Mouse (Mus musculus) liver, embryonic 12.5 days (tissue): ENCODE results near the gene Clk2. TPM values are rescaled to one million over a fixed set of nuclear protein-coding genes. Genes with fewer than 3 reads are reported as not detected.
"Not testable (repeated sequence)": the region's sequence is repeated elsewhere in the genome, so short reads cannot be mapped to it uniquely, and the experiment has no call there.

Experiments
- ATAC-seq: fragments of 200-750 bp; cut with Nextera tagmentation; 2 replicates; pipeline ENCODE4 v1.8.0; 2017; ENCODE audit warnings: moderate number of reproducible peaks, mild to moderate bottlenecking, moderate library complexity
- H3K27ac ChIP-seq: fragments of 300-500 bp; sonication (generic); 2 replicates; pipeline ENCODE4 v1.5.1; 2016; ENCODE audit warnings: mild to moderate bottlenecking
- H3K27me3 ChIP-seq: fragments of 300-500 bp; sonication (generic); replicated peaks from 2 replicates; pipeline ENCODE4 v1.6.1; 2016; ENCODE audit warnings: mild to moderate bottlenecking, moderate library complexity
- H3K36me3 ChIP-seq: fragments of 300-500 bp; sonication (generic); 2 replicates; pipeline ENCODE4 v1.6.1; 2016; ENCODE audit warnings: mild to moderate bottlenecking, moderate library complexity
- H3K4me1 ChIP-seq: fragments of 300-500 bp; sonication (generic); 2 replicates; pipeline ENCODE4 v1.6.1; 2016
- H3K4me2 ChIP-seq: fragments of 300-500 bp; sonication (generic); 2 replicates; pipeline ENCODE4 v1.6.1; 2016; ENCODE audit warnings: mild to moderate bottlenecking, moderate library complexity
- H3K4me3 ChIP-seq: fragments of 300-500 bp; sonication (generic); 2 replicates; pipeline ENCODE4 v1.5.1; 2016; ENCODE audit warnings: mild to moderate bottlenecking, moderate library complexity
- H3K9ac ChIP-seq: fragments of 300-500 bp; sonication (generic); 2 replicates; pipeline ENCODE4 v1.6.1; 2016; ENCODE audit warnings: mild to moderate bottlenecking, moderate library complexity
- H3K9me3 ChIP-seq: fragments of 300-500 bp; sonication (generic); replicated peaks from 2 replicates; pipeline ENCODE4 v1.6.1; 2016; ENCODE audit warnings: mild to moderate bottlenecking, moderate library complexity
- WGBS: fragments of 180-500 bp; shearing (Covaris S2); methylation state at CpG from one replicate; pipeline ENCODE4 v1.1.7; 2016; ENCODE audit not compliant: insufficient replicate concordance; 5-methylcytosine and 5-hydroxymethylcytosine counted together
- polyA plus RNA-seq: library from polyadenylated mRNA; unstranded; fragments of >200 nt; fragmentation: Nextera tagmentation; extraction: Ambion mirVana; gene quantifications from 2 replicates; pipeline ENCODE4 v1.2.1, GENCODE M21; 2016

Gene Clk2
- polyA plus RNA-seq, 1 experiment from 2014 or later: 21.2 TPM

- Histone ChIP-seq H3K27ac (peak overlapping the region; percentile 90), H3K36me3 (peaks cover 28% of the 10 kb centered on the region), H3K9ac (peak overlapping the region; percentile 80), H3K9me3 (no peaks in the 10 kb centered on the region), H3K4me3 (peak overlapping the region; percentile 87), H3K4me1 (peaks cover 41% of the 10 kb centered on the region), H3K4me2 (peak overlapping the region; percentile 96), H3K27me3 (peaks cover 20% of the 10 kb centered on the region)
- peak; percentile 90 for ATAC-seq
- under 1% methylated on average over 69 of the region's 69 CpGs for WGBS
Observed at GRCm38 (mm10) chr3:89213803-89214530, 49.4 kb downstream of the Clk2 start.

GRCm38 (mm10) chr3:89214681-89215411, 50.3 kb downstream of the Clk2 start, which contains the start of gene Thbs3:
TSS of gene Thbs3 (plus strand) at chr3:89215180.
- Histone ChIP-seq H3K4me3 (peak within 1 kb of the TSS; percentile 87), H3K9me3 (no peaks in the 10 kb centered on the region), H3K27ac (peak within 1 kb of the TSS; percentile 90), H3K4me1 (peaks cover 41% of the 10 kb centered on the region), H3K36me3 (peaks cover 20% of the 10 kb centered on the region), H3K27me3 (peaks cover 26% of the 10 kb centered on the region), H3K4me2 (peak within 1 kb of the TSS; percentile 96), H3K9ac (peak within 1 kb of the TSS; percentile 80)
- no peak for ATAC-seq
- WGBS: 3% methylated on average over 19 of the region's 19 CpGs

GRCm38 (mm10) chr3:89215853-89216252, 51.3 kb downstream of the Clk2 start:
- Histone ChIP-seq H3K36me3 (peaks cover 10% of the 10 kb centered on the region), H3K4me3 (peak overlapping the region; percentile 87; the same call in 1 of the 2 replicates), H3K27ac (0 out of 2 replicates have a peak overlapping the region, but pooled peaks have one; percentile 14), H3K4me1 (peaks cover 41% of the 10 kb centered on the region), H3K9me3 (no peaks in the 10 kb centered on the region), H3K9ac (peak overlapping the region; percentile 80; the same call in 1 of the 2 replicates), H3K27me3 (peaks cover 27% of the 10 kb centered on the region), H3K4me2 (peak overlapping the region; percentile 96)
- 0 out of 2 replicates have a peak, but pooled peaks have one; percentile 22 for ATAC-seq
- WGBS: under 1% methylated on average over 6 of the region's 6 CpGs

- peaks cover 37% of the 10 kb centered on the region for H3K4me1 ChIP-seq
- not testable (repeated sequence) for H3K9me3 ChIP-seq, H3K4me2 ChIP-seq, H3K4me3 ChIP-seq, H3K27ac ChIP-seq, H3K36me3 ChIP-seq, ATAC-seq, H3K9ac ChIP-seq
- 60% methylated on average over 7 of the region's 7 CpGs for WGBS
- peaks cover 32% of the 10 kb centered on the region for H3K27me3 ChIP-seq
Observed at GRCm38 (mm10) chr3:89216407-89216806, 51.8 kb downstream of the Clk2 start.

GRCm38 (mm10) chr3:89218271-89218670, 53.7 kb downstream of the Clk2 start:
- H3K9ac ChIP-seq: no peak overlapping the region
- H3K4me1 ChIP-seq: peaks cover 18% of the 10 kb centered on the region
- H3K27me3 ChIP-seq: peaks cover 40% of the 10 kb centered on the region
- no peaks in the 10 kb centered on the region for H3K36me3 ChIP-seq
- H3K27ac ChIP-seq: no peak overlapping the region
- ATAC-seq: no peak
- H3K9me3 ChIP-seq: no peaks in the 10 kb centered on the region
- WGBS: 63% methylated on average over 1 of the region's 1 CpGs
- H3K4me2 ChIP-seq: no peak overlapping the region
- H3K4me3 ChIP-seq: no peak overlapping the region

- no peak overlapping the region for H3K4me2 ChIP-seq
- 24% methylated on average over 8 of the region's 8 CpGs for WGBS
- no peak for ATAC-seq
- peaks cover 53% of the 10 kb centered on the region for H3K27me3 ChIP-seq
- H3K9ac ChIP-seq: no peak overlapping the region
- H3K27ac ChIP-seq: no peak overlapping the region
- H3K4me3 ChIP-seq: no peak overlapping the region
- no peaks in the 10 kb centered on the region for H3K9me3 ChIP-seq
- H3K36me3 ChIP-seq: no peaks in the 10 kb centered on the region
- peaks cover 13% of the 10 kb centered on the region for H3K4me1 ChIP-seq
Observed at GRCm38 (mm10) chr3:89219546-89219945, 55.0 kb downstream of the Clk2 start.

- Histone ChIP-seq H3K4me1 (peaks cover 3% of the 10 kb centered on the region; the same call in 1 of the 2 replicates), H3K36me3 (no peaks in the 10 kb centered on the region), H3K9me3 (no peaks in the 10 kb centered on the region), H3K27me3 (peaks cover 59% of the 10 kb centered on the region), H3K27ac (no peak overlapping the region), H3K9ac (no peak overlapping the region), H3K4me2 (no peak overlapping the region), H3K4me3 (no peak overlapping the region)
- no peak for ATAC-seq
- WGBS: 73% methylated on average over 5 of the region's 5 CpGs
Observed at GRCm38 (mm10) chr3:89221167-89221566, 56.6 kb downstream of the Clk2 start.

GRCm38 (mm10) chr3:89224796-89225195, 60.2 kb downstream of the Clk2 start:
- Histone ChIP-seq H3K27ac (no peak overlapping the region), H3K9me3 (no peaks in the 10 kb centered on the region), H3K36me3 (no peaks in the 10 kb centered on the region), H3K27me3 (peaks cover 77% of the 10 kb centered on the region), H3K4me3 (no peak overlapping the region), H3K4me2 (no peak overlapping the region), H3K4me1 (peaks cover 31% of the 10 kb centered on the region), H3K9ac (no peak overlapping the region)
- 56% methylated on average over 11 of the region's 11 CpGs for WGBS
- ATAC-seq: no peak

GRCm38 (mm10) chr3:89225321-89225815, 60.8 kb downstream of the Clk2 start:
- Histone ChIP-seq H3K4me1 (peaks cover 31% of the 10 kb centered on the region), H3K27me3 (peaks cover 83% of the 10 kb centered on the region), H3K4me2 (no peak overlapping the region), H3K36me3 (no peaks in the 10 kb centered on the region), H3K4me3 (no peak overlapping the region), H3K9me3 (no peaks in the 10 kb centered on the region), H3K9ac (no peak overlapping the region), H3K27ac (no peak overlapping the region)
- 50% methylated on average over 12 of the region's 12 CpGs for WGBS
- no peak for ATAC-seq

- Histone ChIP-seq H3K4me1 (peaks cover 31% of the 10 kb centered on the region), H3K4me2 (no peak overlapping the region), H3K9ac (no peak overlapping the region), H3K36me3 (no peaks in the 10 kb centered on the region), H3K27ac (no peak overlapping the region), H3K4me3 (no peak overlapping the region), H3K27me3 (peaks cover 87% of the 10 kb centered on the region), H3K9me3 (no peaks in the 10 kb centered on the region)
- WGBS: 29% methylated on average over 4 of the region's 4 CpGs
- no peak for ATAC-seq
Observed at GRCm38 (mm10) chr3:89225918-89226317, 61.3 kb downstream of the Clk2 start.

- Histone ChIP-seq H3K9me3 (no peaks in the 10 kb centered on the region), H3K4me1 (peaks cover 31% of the 10 kb centered on the region), H3K9ac (no peak overlapping the region), H3K27me3 (peaks cover 87% of the 10 kb centered on the region), H3K4me2 (0 out of 2 replicates have a peak overlapping the region, but pooled peaks have one; percentile 9), H3K4me3 (no peak overlapping the region), H3K36me3 (no peaks in the 10 kb centered on the region), H3K27ac (no peak overlapping the region)
- ATAC-seq: no peak
- 37% methylated on average over 11 of the region's 11 CpGs for WGBS
Observed at GRCm38 (mm10) chr3:89226361-89226760, 61.8 kb downstream of the Clk2 start.
